Mouse (Mus musculus): ENCODE measurements around the gene D11Wsu47e. TPM values are rescaled to one million over a fixed set of nuclear protein-coding genes. Genes with fewer than 3 reads are reported as not detected.

D11Wsu47e gene
- polyA plus RNA-seq, 1 experiment = 13.6 TPM

DNA sequence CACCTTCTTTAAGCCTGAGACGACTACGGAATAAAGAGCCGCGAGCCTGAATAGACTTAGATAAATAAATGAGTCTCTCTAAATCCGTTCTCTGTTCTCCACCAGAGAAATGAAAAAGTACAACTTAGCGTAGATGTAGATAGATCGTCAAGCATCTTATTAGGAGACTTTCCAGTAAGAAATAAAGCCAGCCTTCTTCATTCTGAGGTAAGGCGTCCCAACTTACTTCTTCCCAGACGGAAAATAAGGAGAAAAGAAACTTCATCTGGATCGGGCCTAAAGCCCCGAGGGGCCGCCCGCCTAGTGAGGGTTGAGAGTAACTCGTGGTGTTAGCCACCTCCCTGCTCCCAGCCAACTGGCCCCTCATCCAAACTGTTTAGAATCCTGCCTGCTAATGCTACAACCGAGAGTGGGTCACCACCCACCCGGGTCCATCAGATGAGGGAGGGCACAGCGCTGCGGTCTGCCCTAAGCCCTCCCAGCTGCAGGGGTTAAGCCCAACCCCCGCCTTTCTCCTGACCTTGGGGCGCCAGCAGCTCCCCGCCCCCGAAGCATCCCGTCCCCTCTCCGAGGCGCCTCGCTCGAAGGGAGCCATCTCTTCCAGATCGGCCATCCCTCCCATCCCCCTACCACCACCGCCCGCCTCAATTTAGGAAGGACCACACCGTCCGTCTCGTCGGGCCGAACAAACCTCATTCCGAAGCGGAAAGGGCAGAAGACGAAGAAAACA, 1.1 kb upstream of the D11Wsu47e start:
- peak overlapping the region; percentile 29 for H3K27ac ChIP-seq (ENCODE audit: control insufficient read depth, insufficient read depth, low read length)
- H3K4me3 ChIP-seq (ENCODE audit: control insufficient read depth, insufficient read depth, low read length) = peak overlapping the region; percentile 90
- no peaks in the 10 kb centered on the region for H3K36me3 ChIP-seq (ENCODE audit: control insufficient read depth, insufficient read depth, low read length)
- DNase-seq = peak; percentile 75
- H3K4me1 ChIP-seq (replicated peaks; ENCODE audit: control insufficient read depth, insufficient read depth, low read length) = peaks cover 5% of the 10 kb centered on the region
- WGBS = 8% methylated on average over 38 of the region's 38 CpGs
- TF ChIP-seq CTCF (IDR thresholded peaks at IDR 0.05; ENCODE audit: borderline replicate concordance, control insufficient read depth, extremely low read depth, insufficient read depth, low read length, poor library complexity) (no peak), POLR2A (IDR thresholded peaks at IDR 0.05; ENCODE audit: control insufficient read depth, extremely low read depth, insufficient read depth, low read length, poor library complexity) (no peak)
- H3K27me3 ChIP-seq (ENCODE audit: control insufficient read depth, insufficient read depth, low read length) = no peaks in the 10 kb centered on the region

DNA sequence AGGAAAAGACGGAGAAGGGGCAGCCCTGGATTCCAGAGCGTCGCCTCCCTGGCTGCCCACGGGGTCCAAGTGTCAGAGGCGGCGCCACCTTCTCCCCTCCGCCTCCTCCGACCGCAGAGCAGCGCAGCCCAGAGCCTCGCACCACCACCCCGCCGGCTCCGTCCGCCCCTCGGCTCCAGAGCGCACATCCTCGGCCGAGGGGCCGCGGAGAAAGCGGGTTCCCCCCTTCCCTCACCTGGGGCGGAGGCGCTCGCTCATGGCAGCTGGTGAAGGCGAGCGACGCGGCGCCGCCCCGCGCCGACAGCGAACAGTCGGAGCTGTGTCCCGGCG, 620 bp upstream of the D11Wsu47e start:
- H3K27ac ChIP-seq (ENCODE audit: control insufficient read depth, insufficient read depth, low read length) = peak overlapping the region; percentile 29
- DNase-seq = no peak
- peaks cover 5% of the 10 kb centered on the region for H3K4me1 ChIP-seq (replicated peaks; ENCODE audit: control insufficient read depth, insufficient read depth, low read length)
- H3K4me3 ChIP-seq (ENCODE audit: control insufficient read depth, insufficient read depth, low read length) = peak overlapping the region; percentile 90
- no peaks in the 10 kb centered on the region for H3K27me3 ChIP-seq (ENCODE audit: control insufficient read depth, insufficient read depth, low read length)
- under 1% methylated on average over 38 of the region's 38 CpGs for WGBS
- peaks cover 3% of the 10 kb centered on the region; the same call in 1 of the 2 replicates for H3K36me3 ChIP-seq (ENCODE audit: control insufficient read depth, insufficient read depth, low read length)
- TF ChIP-seq POLR2A (IDR thresholded peaks at IDR 0.05; ENCODE audit: control insufficient read depth, extremely low read depth, insufficient read depth, low read length, poor library complexity) (no peak), CTCF (IDR thresholded peaks at IDR 0.05; ENCODE audit: borderline replicate concordance, control insufficient read depth, extremely low read depth, insufficient read depth, low read length, poor library complexity) (0 out of 2 replicates have a peak, but pooled peaks have one; percentile 20)

DNA sequence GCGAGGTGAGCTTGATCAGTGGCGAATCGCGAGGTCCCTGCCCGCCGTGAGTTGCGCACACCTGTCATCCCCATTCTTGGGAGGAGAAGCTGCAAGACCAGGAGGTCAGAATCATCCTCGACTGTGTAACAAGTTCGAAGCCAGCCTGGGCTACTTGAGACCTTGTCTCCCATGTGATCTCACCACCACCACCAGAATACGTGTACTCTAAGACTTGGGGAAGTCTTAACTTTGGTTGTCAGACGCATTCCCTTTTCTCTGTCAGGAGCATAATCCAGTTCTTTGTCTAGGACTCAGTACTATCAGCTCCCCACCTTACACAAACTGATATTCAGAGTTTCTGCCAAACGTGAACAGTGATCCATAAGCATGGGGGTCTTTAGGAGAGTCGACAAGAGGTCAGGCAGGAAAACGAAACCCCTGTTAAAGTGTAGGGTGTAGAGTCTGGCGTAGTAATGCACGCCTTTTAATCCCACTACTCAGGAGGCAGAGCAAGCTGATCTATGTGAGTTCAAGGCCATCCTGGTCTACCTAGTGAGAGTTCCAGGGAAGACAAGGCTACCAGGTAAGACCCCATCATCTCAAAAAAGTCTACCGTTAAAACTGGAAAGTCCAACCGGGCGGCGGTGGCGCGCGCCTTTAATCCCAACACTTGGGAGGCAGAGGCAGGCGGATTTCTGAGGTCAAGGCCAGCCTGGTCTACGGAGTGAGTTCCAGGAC, 655 bp downstream of the D11Wsu47e start:
- Histone ChIP-seq H3K4me1 (replicated peaks; ENCODE audit: control insufficient read depth, insufficient read depth, low read length) (peaks cover 5% of the 10 kb centered on the region), H3K27me3 (ENCODE audit: control insufficient read depth, insufficient read depth, low read length) (no peaks in the 10 kb centered on the region), H3K27ac (ENCODE audit: control insufficient read depth, insufficient read depth, low read length) (no peak overlapping the region), H3K36me3 (ENCODE audit: control insufficient read depth, insufficient read depth, low read length) (peaks cover 7% of the 10 kb centered on the region; the same call in 1 of the 2 replicates), H3K4me3 (ENCODE audit: control insufficient read depth, insufficient read depth, low read length) (peak overlapping the region; percentile 90)
- TF ChIP-seq POLR2A (IDR thresholded peaks at IDR 0.05; ENCODE audit: control insufficient read depth, extremely low read depth, insufficient read depth, low read length, poor library complexity) = no peak
- 41% methylated on average over 25 of the region's 25 CpGs for WGBS
- DNase-seq = no peak

DNA sequence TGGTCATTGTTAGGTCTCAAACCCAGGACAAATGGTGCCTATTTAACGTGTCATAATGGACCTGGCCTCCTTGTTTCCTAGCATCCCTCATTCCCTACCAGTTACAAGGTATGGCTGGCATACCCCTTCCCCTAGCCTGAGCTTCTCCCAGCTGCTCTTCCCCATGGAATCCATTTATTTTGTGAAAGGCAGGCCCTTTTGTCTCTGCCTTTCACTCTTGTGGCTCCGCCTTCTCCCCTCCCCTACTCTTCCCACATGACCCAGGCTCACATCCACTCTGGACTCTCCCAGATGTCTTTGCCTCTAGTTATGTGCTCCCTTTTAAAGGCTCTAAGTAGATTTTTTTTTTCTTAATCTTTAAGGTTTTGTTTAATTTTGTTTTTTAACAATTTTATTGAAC, 2.8 kb downstream of the D11Wsu47e start:
- TF ChIP-seq POLR2A (IDR thresholded peaks at IDR 0.05; ENCODE audit: control insufficient read depth, extremely low read depth, insufficient read depth, low read length, poor library complexity) = no peak
- no peak for TF ChIP-seq CTCF (IDR thresholded peaks at IDR 0.05; ENCODE audit: borderline replicate concordance, control insufficient read depth, extremely low read depth, insufficient read depth, low read length, poor library complexity)
- DNase-seq = no peak
- WGBS = 91% methylated on average over 2 of the region's 2 CpGs

DNA sequence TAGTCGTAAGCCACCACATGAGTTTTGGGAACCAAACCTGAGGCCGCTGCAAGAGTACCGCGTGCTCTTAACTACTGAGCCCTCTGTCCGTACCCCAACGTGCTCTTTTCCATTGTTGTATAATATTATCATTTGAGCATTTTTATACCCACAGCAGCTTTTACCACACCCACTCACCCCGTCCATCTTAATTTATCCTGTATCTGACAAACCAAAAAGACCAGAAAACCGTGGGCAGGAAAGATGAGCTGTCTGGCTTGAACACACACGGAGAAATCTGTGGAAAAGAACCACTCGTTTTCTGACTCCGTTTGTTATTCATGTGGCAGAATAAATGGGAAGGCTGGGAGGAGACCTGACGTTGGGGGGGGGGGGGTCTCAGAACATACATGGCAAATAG, 6.3 kb downstream of the D11Wsu47e start:
- Histone ChIP-seq H3K36me3 (ENCODE audit: control insufficient read depth, insufficient read depth, low read length) (peaks cover 7% of the 10 kb centered on the region), H3K27me3 (ENCODE audit: control insufficient read depth, insufficient read depth, low read length) (no peaks in the 10 kb centered on the region), H3K4me1 (replicated peaks; ENCODE audit: control insufficient read depth, insufficient read depth, low read length) (no peaks in the 10 kb centered on the region), H3K4me3 (ENCODE audit: control insufficient read depth, insufficient read depth, low read length) (no peak overlapping the region), H3K27ac (ENCODE audit: control insufficient read depth, insufficient read depth, low read length) (no peak overlapping the region)
- TF ChIP-seq CTCF (IDR thresholded peaks at IDR 0.05; ENCODE audit: borderline replicate concordance, control insufficient read depth, extremely low read depth, insufficient read depth, low read length, poor library complexity) = no peak
- TF ChIP-seq POLR2A (IDR thresholded peaks at IDR 0.05; ENCODE audit: control insufficient read depth, extremely low read depth, insufficient read depth, low read length, poor library complexity) = no peak
- WGBS = 97% methylated on average over 12 of the region's 12 CpGs
- DNase-seq = no peak

More for the DNA sequence above, 2.8 kb downstream of the D11Wsu47e start:
- Histone ChIP-seq H3K4me3 (ENCODE audit: control insufficient read depth, insufficient read depth, low read length) (no peak overlapping the region), H3K36me3 (ENCODE audit: control insufficient read depth, insufficient read depth, low read length) (peaks cover 7% of the 10 kb centered on the region; the same call in 1 of the 2 replicates), H3K27ac (ENCODE audit: control insufficient read depth, insufficient read depth, low read length) (no peak overlapping the region), H3K27me3 (ENCODE audit: control insufficient read depth, insufficient read depth, low read length) (no peaks in the 10 kb centered on the region), H3K4me1 (replicated peaks; ENCODE audit: control insufficient read depth, insufficient read depth, low read length) (peaks cover 5% of the 10 kb centered on the region)

- Histone ChIP-seq H3K27me3 (ENCODE audit: control insufficient read depth, insufficient read depth, low read length) (no peaks in the 10 kb centered on the region), H3K36me3 (ENCODE audit: control insufficient read depth, insufficient read depth, low read length) (peaks cover 7% of the 10 kb centered on the region), H3K4me3 (ENCODE audit: control insufficient read depth, insufficient read depth, low read length) (no peak overlapping the region), H3K27ac (ENCODE audit: control insufficient read depth, insufficient read depth, low read length) (no peak overlapping the region), H3K4me1 (replicated peaks; ENCODE audit: control insufficient read depth, insufficient read depth, low read length) (no peaks in the 10 kb centered on the region)
- WGBS = 95% methylated on average over 5 of the region's 5 CpGs
- no peak for DNase-seq
- TF ChIP-seq POLR2A (IDR thresholded peaks at IDR 0.05; ENCODE audit: control insufficient read depth, extremely low read depth, insufficient read depth, low read length, poor library complexity) (no peak), CTCF (IDR thresholded peaks at IDR 0.05; ENCODE audit: borderline replicate concordance, control insufficient read depth, extremely low read depth, insufficient read depth, low read length, poor library complexity) (no peak)
Observed at GRCm38 (mm10) chr11:113691318-113691717, 7.1 kb downstream of the D11Wsu47e start.

All from thymus, adult 2 months (tissue).